Comparison of ENCODE assay signal across 13 mouse cellular contexts in genomic region chr11:79821986-79822385, GRCm38 (mm10).
"Had no signal": no experiment of that assay in that cellular context is flagged by ENCODE, and none has a peak within 500 bp of the region (broad histone marks: within the 10 kb centered on the region; RNA-seq: fewer than 3 reads in every experiment).

No protein-coding gene starts in this region.

- H3K27me3 ChIP-seq: limb, embryonic 15.5 days; midbrain, embryonic 15.5 days had no signal

- H3K27ac ChIP-seq: left cerebral cortex, adult 2 months; limb, embryonic 15.5 days; liver, embryonic 12.5 days; midbrain, embryonic 10.5 days; midbrain, embryonic 15.5 days; stomach, postnatal 0 days had no signal

- H3K9ac ChIP-seq: limb, embryonic 15.5 days; liver, embryonic 12.5 days; lung, embryonic 14.5 days; midbrain, embryonic 15.5 days had no signal

- H3K36me3 ChIP-seq: limb, embryonic 15.5 days; liver, embryonic 12.5 days; midbrain, embryonic 10.5 days; midbrain, embryonic 15.5 days had no signal

- H3K9me3 ChIP-seq: limb, embryonic 15.5 days; liver, embryonic 12.5 days; midbrain, embryonic 10.5 days; midbrain, embryonic 15.5 days had no signal

- ATAC-seq: liver, embryonic 12.5 days; midbrain, embryonic 15.5 days had no signal

- H3K4me1 ChIP-seq: liver, embryonic 12.5 days; midbrain, embryonic 15.5 days had no signal

- DNase-seq: kidney, postnatal 25 days; lung, embryonic 14.5 days; lung, postnatal 10 days; lung, postnatal 4 days; right cerebral cortex, adult 18-20 months; right cerebral cortex, postnatal 25 days; thymus, postnatal 4 days had no signal

- H3K4me2 ChIP-seq: limb, embryonic 15.5 days; liver, embryonic 12.5 days; lung, embryonic 14.5 days; midbrain, embryonic 15.5 days had no signal

- H3K4me3 ChIP-seq: left cerebral cortex, adult 2 months; limb, embryonic 15.5 days; liver, embryonic 12.5 days; midbrain, embryonic 10.5 days; midbrain, embryonic 15.5 days had no signal
